Mouse (Mus musculus) E14TG2a.4 (cell line): ENCODE measurements around the gene Eya2.

Experiments used
- CTCF ChIP-seq: conservative IDR thresholded peaks from 2 replicates; pipeline ENCODE4 v1.5.1; 2014; ENCODE audit warnings: low read length
- NANOG ChIP-seq: IDR thresholded peaks from 2 replicates; pipeline ENCODE4 v1.6.1; 2014; ENCODE audit warnings: borderline replicate concordance, low read length, mixed read lengths

DNA sequence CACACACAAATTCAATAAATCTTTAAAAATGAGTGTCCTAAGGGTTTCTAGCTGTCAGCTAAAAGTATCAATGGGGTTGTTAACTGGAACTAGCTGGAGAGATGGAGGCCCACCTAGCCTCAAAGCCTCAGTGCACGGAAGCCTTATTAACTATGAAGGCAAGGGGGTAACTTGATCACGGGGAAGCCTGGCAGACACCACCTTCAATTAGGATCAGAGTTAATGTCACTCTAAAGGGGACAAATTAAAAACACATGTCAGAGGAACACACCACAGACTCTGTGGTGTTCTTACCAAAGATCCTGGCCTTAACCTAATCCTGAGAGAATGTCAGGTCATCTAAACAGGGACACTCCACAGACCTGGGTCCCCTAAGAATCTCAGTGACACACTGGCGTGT is 10.3 kb upstream of the Eya2 start:
- TF ChIP-seq CTCF, result no peak
- TF ChIP-seq NANOG, result no peak
